Mouse (Mus musculus) heart, embryonic 14.5 days (tissue): ENCODE data around the gene Tmem199. TPM values are rescaled to one million over a fixed set of nuclear protein-coding genes. Genes with fewer than 3 reads are reported as not detected.
A peak's percentile ranks its signal among the peaks of the same experiment; 100 is the strongest.
"Not testable (repeated sequence)": the region's sequence is repeated elsewhere in the genome, so short reads cannot be mapped to it uniquely, and the experiment has no call there.

ENCODE experiments used
- ATAC-seq: fragments of 200-750 bp; cut with Nextera tagmentation; 2 replicates; pipeline ENCODE4 v1.8.0; 2017; ENCODE audit warnings: low read depth, moderate TSS enrichment; ENCODE audit not compliant: insufficient number of reproducible peaks, insufficient read depth, low FRiP score
- H3K27ac ChIP-seq, 2 experiments: fragments of 200-500 bp in 1 of 2; fragments of 300-500 bp in 1 of 2; sonication (generic) in 1 of 2; replicated peaks in 1 of 2; 2 replicates each; pipeline ENCODE4 v1.5.1; 2012 to 2014; ENCODE audit warnings: low read depth in 2 of 2, low read length in 2 of 2, control low read depth in 1 of 2, mild to moderate bottlenecking in 1 of 2, mixed read lengths in 1 of 2; ENCODE audit not compliant: control insufficient read depth in 1 of 2, insufficient read depth in 1 of 2
- H3K27me3 ChIP-seq: fragments of 300-500 bp; sonication (generic); 2 replicates; pipeline ENCODE4 v1.6.1; 2014; ENCODE audit warnings: mild to moderate bottlenecking, low read length, control low read depth; ENCODE audit not compliant: control insufficient read depth, insufficient read depth
- H3K36me3 ChIP-seq: fragments of 300-500 bp; sonication (generic); 2 replicates; pipeline ENCODE4 v1.6.1; 2014; ENCODE audit warnings: mild to moderate bottlenecking, control low read depth, low read length, mixed read lengths; ENCODE audit not compliant: control insufficient read depth, insufficient read depth
- H3K4me1 ChIP-seq, 2 experiments: fragments of 200-500 bp in 1 of 2; fragments of 300-500 bp in 1 of 2; sonication (generic) in 1 of 2; 2 replicates each; pipeline ENCODE4 v1.6.1; 2012 to 2014; ENCODE audit warnings: low read length in 2 of 2, control low read depth in 1 of 2, mixed read lengths in 1 of 2; ENCODE audit not compliant: control insufficient read depth in 2 of 2, insufficient read depth in 2 of 2
- H3K4me2 ChIP-seq: fragments of 300-500 bp; sonication (generic); 2 replicates; pipeline ENCODE4 v1.6.1; 2014; ENCODE audit warnings: mild to moderate bottlenecking, low read length
- H3K4me3 ChIP-seq, 2 experiments: fragments of 200-500 bp in 1 of 2; fragments of 300-500 bp in 1 of 2; sonication (generic) in 1 of 2; 2 replicates each; pipeline ENCODE4 v1.5.1; 2012 to 2014; ENCODE audit warnings: low read length in 2 of 2, mild to moderate bottlenecking in 2 of 2, control low read depth in 1 of 2, low read depth in 1 of 2, moderate library complexity in 1 of 2; ENCODE audit not compliant: control insufficient read depth in 1 of 2, insufficient read depth in 1 of 2
- H3K9ac ChIP-seq: fragments of 300-500 bp; sonication (generic); 2 replicates; pipeline ENCODE4 v1.6.1; 2014; ENCODE audit warnings: mild to moderate bottlenecking, low read length
- H3K9me3 ChIP-seq: fragments of 300-500 bp; sonication (generic); 2 replicates; pipeline ENCODE4 v1.6.1; 2016; ENCODE audit warnings: low read length, control low read depth; ENCODE audit not compliant: control insufficient read depth
- WGBS: fragments of 180-500 bp; shearing (Covaris S2); extraction: QIAGEN DNeasy Blood & Tissue Kit; methylation state at CpG from one replicate; pipeline ENCODE4 v1.1.7; 2014; 5-methylcytosine and 5-hydroxymethylcytosine counted together
- polyA plus RNA-seq: library from polyadenylated mRNA; unstranded; fragments of >200 nt; fragmentation: Nextera tagmentation; extraction: Ambion mirVana; gene quantifications from 2 replicates; pipeline ENCODE4 v1.2.1, GENCODE M21; 2014

The Tmem199 gene
- polyA plus RNA-seq, 1 experiment from 2014 or later: 44.4 TPM

DNA sequence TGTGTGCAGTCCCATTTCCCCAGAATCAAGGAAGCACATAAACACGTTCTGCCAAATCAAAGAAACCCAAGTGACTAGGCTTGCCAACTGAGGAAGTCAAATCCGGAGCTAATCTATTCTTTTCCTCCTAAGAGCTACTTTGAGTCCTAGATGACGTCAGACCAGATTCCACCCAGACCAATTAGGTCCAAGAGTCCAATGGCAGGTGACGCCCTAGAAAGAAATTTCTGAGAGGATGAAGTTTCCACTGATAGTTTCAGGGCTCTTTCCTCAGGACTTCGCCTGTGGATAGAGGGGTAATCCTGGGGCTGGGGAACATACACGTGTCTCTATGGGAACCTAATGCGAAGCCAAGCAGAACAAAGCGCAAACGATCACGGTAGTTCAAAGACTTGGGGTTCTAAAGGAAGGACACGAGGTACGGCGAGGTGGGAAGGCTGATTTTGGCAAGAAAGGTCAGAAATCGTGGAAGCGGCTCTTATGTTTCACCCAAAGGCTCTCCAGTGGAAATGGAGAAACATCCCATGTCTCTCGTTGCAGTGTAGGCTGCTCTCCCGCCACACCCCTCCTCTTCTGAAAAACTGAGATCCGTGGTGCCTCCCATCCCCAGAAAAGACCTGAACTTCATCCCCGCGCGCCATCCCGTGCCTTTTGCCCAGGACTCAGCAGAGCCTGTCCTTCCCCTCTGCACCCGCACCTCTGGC lies 23.6 kb upstream of the Tmem199 start:
- under 1% methylated on average over 23 of the region's 23 CpGs for WGBS
- Histone ChIP-seq H3K4me3 (peak overlapping the region; percentile 83 to 87), H3K27me3 (no peaks in the 10 kb centered on the region), H3K36me3 (peaks cover 37% of the 10 kb centered on the region), H3K27ac (peak overlapping the region; percentile 89 to 97), H3K9ac (peak overlapping the region; percentile 86), H3K4me2 (peak overlapping the region; percentile 81), H3K4me1 (peaks cover 10 to 25% of the 10 kb centered on the region in 2 experiments), H3K9me3 (no peaks in the 10 kb centered on the region)
- peak; percentile 34; the same call in 1 of the 2 replicates for ATAC-seq

DNA sequence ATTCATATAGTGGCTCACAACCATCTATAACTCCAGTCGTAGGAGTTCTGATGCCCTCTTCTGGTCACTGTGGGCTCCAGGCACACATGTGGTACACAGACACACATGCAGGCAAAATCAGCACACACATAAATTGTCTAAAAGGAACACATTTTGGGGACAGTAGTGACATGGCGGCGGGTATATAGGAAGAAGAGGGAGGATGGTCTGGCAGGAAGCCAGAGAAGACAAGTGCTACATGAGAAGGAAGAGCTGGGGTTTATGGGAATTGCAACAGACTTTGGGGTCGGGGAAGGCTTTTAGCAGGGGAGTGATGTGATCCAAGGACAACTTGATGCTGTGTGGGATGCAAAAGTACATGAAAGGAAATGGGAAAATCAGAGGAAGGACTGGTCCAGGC lies 22.5 kb upstream of the Tmem199 start:
- Histone ChIP-seq H3K9me3 (no peaks in the 10 kb centered on the region), H3K36me3 (peaks cover 37% of the 10 kb centered on the region), H3K27me3 (no peaks in the 10 kb centered on the region), H3K9ac (peak overlapping the region; percentile 86), H3K4me1 (peaks cover 10 to 25% of the 10 kb centered on the region in 2 experiments), H3K4me3 (peak overlapping the region in 1 of 2 experiments; percentile 83; a peak in 3 of 4 replicates), H3K4me2 (peak overlapping the region; percentile 81), H3K27ac (peak overlapping the region in 1 of 2 experiments; percentile 89; a peak in 2 of 4 replicates)
- no peak for ATAC-seq
- 74% methylated on average over 4 of the region's 4 CpGs for WGBS

DNA sequence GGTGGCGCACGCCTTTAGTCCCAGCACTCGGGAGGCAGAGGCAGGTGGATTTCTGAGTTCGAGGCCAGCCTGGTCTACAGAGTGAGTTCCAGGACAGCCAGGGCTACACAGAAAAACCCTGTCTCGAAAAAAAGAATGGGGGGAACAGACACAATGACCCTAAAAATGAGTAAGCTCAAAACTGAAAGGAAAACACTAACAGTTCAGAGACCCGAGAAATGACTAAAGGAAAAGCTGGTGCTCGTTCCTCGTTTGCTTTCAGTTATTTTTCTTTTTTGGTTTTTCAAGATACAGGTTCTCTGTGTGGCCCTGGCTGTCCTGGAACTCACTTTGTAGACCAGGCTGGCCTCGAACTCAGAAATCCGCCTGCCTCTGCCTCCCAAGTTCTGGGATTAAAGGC lies 19.5 kb upstream of the Tmem199 start:
- not testable (repeated sequence) for ATAC-seq, H3K9me3 ChIP-seq, H3K27me3 ChIP-seq, H3K9ac ChIP-seq, H3K4me3 ChIP-seq, H3K4me2 ChIP-seq
- Histone ChIP-seq H3K4me1 (peaks cover 4 to 13% of the 10 kb centered on the region in 2 experiments), H3K27ac (peak overlapping the region; percentile 47 to 78; a peak in 3 of 4 replicates), H3K36me3 (peaks cover 52% of the 10 kb centered on the region)
- 80% methylated on average over 10 of the region's 10 CpGs for WGBS

DNA sequence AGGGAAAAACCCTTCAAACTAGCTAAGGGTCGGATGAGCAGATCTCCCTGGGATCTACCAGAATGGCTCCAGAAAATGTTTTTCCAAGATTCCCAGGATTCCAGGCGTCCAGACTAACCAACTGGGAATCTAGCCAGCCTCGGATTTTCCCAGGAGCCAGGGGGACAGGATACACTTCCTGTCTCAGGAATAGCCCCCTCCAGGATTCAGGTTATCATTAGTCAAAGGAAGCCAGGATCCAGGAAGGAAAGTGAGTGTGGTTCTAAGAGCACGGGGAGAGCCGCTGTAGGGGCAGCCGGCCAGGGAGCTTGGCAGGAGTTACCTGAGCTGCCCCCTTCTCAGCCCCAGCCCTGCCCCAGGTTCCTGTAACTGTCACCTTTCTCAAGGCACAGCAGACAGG lies 19.1 kb upstream of the Tmem199 start:
- Histone ChIP-seq H3K4me3 (no peak overlapping the region), H3K9me3 (no peaks in the 10 kb centered on the region), H3K36me3 (peaks cover 57% of the 10 kb centered on the region), H3K4me1 (peaks cover 4 to 13% of the 10 kb centered on the region in 2 experiments), H3K9ac (no peak overlapping the region), H3K27me3 (no peaks in the 10 kb centered on the region), H3K27ac (peak overlapping the region; percentile 74 to 78), H3K4me2 (peak overlapping the region; percentile 7; the same call in 1 of the 2 replicates)
- WGBS: 53% methylated on average over 6 of the region's 6 CpGs
- 0 out of 2 replicates have a peak, but pooled peaks have one; percentile 25 for ATAC-seq

DNA sequence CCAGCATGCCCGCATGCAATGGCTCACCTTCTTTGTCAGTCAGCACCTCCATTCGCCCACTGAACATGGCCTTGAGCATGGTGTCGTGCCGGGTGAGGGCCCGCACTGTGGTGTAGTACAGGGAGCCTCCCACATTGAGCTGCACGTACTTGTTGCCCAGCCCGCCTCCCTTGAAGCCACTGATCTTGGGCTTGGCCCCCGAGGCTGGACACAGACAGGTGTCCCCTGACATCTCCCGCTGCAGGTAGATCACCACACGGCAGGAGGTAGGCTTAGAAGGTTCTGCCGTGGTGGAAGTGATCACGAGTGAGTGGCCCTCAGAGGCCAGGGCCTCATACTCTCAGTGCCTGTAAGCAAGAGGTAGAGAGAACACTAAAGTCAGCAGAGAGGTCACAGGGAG lies 18.0 kb upstream of the Tmem199 start:
- H3K36me3 ChIP-seq: peaks cover 67% of the 10 kb centered on the region

DNA sequence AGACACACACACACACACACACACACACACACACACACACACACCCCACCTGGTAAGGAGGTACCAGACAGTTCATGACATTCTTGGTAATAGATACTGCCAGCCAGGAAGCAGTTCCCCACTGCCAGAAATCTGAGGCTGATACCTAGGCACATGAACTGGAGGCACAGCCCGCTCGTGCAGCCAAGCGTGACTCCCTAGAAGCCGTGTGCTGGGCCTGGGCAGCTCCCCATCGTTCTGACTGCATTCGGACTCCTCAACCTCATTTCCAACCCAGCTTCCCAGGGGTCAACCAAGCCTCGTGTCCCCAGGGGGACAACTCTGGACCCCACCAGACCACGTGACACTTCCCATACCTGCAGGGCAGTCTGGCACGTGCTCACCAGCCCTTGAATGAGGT lies 16.7 kb upstream of the Tmem199 start:
- H3K9ac ChIP-seq: no peak overlapping the region
- peaks cover 2 to 3% of the 10 kb centered on the region in 2 experiments; a peak in 2 of 4 replicates for H3K4me1 ChIP-seq
- H3K4me2 ChIP-seq: no peak overlapping the region
- peaks cover 76% of the 10 kb centered on the region for H3K36me3 ChIP-seq
- no peak overlapping the region for H3K27ac ChIP-seq
- H3K4me3 ChIP-seq: no peak overlapping the region
- WGBS: 88% methylated on average over 9 of the region's 9 CpGs
- ATAC-seq: no peak
- no peaks in the 10 kb centered on the region for H3K9me3 ChIP-seq
- no peaks in the 10 kb centered on the region for H3K27me3 ChIP-seq

More for the DNA sequence above, 18.0 kb upstream of the Tmem199 start:
- Histone ChIP-seq H3K9ac (no peak overlapping the region), H3K4me1 (peaks cover 4 to 10% of the 10 kb centered on the region in 2 experiments; a peak in 3 of 4 replicates), H3K4me2 (no peak overlapping the region; the same call in 1 of the 2 replicates), H3K9me3 (no peaks in the 10 kb centered on the region), H3K27ac (peak overlapping the region; percentile 74 to 78; a peak in 2 of 4 replicates), H3K27me3 (no peaks in the 10 kb centered on the region), H3K4me3 (no peak overlapping the region)
- no peak for ATAC-seq
- 83% methylated on average over 12 of the region's 12 CpGs for WGBS

DNA sequence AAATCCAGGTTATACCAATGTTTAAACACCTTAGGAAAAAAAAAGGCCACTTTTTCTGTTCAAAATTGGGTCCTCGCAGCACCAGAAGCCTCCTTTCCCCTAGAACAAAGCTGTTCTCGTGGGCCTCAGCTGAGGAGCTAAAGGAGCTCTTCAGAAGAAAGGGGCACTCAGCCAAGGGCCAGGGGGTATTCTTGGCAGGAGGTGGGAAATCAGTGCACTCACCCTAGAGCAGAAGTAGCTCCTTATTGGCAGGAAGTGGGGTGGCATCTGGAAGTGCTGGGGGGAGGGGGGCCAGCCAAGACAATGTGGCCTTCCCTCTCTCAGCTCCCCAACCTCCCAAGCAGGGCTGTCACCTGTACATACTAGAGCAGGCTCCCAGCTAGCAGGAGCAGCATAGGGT lies 12.9 kb upstream of the Tmem199 start:
- H3K27ac ChIP-seq: no peak overlapping the region
- H3K4me2 ChIP-seq: no peak overlapping the region
- H3K4me1 ChIP-seq: no peaks in the 10 kb centered on the region
- H3K9ac ChIP-seq: no peak overlapping the region
- ATAC-seq: no peak
- no peaks in the 10 kb centered on the region for H3K9me3 ChIP-seq
- 84% methylated on average over 2 of the region's 2 CpGs for WGBS
- H3K4me3 ChIP-seq: no peak overlapping the region
- no peaks in the 10 kb centered on the region for H3K27me3 ChIP-seq
- peaks cover 99% of the 10 kb centered on the region for H3K36me3 ChIP-seq
